Mouse (Mus musculus): Measurements from ENCODE around the gene Anapc11. TPM values are rescaled to one million over a fixed set of nuclear protein-coding genes. Genes with fewer than 3 reads are reported as not detected.

Gene Anapc11
- polyA plus RNA-seq, 1 experiment from 2014 or later, result 267 TPM

Small RNA genes within 50 kb of the gene (microRNA-seq; reads per million reads assigned to microRNA genes)
- gene Mir6936, result not detected

Other genes starting within 250 kb of the Anapc11 start
- gene Actg1, start 249.9 kb upstream of the Anapc11 start, polyA plus RNA-seq (2014; fragmentation: Nextera tagmentation; extraction: Ambion mirVana), result 2,902 and 3,014 TPM in 2 replicates
- gene Fscn2, start 236.9 kb upstream of the Anapc11 start, polyA plus RNA-seq (2014; fragmentation: Nextera tagmentation; extraction: Ambion mirVana), result 0.30 and 0.59 TPM in 2 replicates
- 35.7 and 40.2 TPM in 2 replicates for gene Faap100, start 219.7 kb upstream of the Anapc11 start, polyA plus RNA-seq (2014; fragmentation: Nextera tagmentation; extraction: Ambion mirVana)
- 32.9 and 37.0 TPM in 2 replicates for gene Nploc4, start 160.7 kb upstream of the Anapc11 start, polyA plus RNA-seq (2014; fragmentation: Nextera tagmentation; extraction: Ambion mirVana)
- gene Tspan10, start 155.8 kb upstream of the Anapc11 start, polyA plus RNA-seq (2014; fragmentation: Nextera tagmentation; extraction: Ambion mirVana), result not detected in 2 replicates
- gene Pde6g, start 144.9 kb upstream of the Anapc11 start, polyA plus RNA-seq (2014; fragmentation: Nextera tagmentation; extraction: Ambion mirVana), result 0.21 TPM in 1 of 2 replicates, not detected in the other
- 15.0 and 15.3 TPM in 2 replicates for gene Oxld1, start 140.4 kb upstream of the Anapc11 start, polyA plus RNA-seq (2014; fragmentation: Nextera tagmentation; extraction: Ambion mirVana)
- gene Ccdc137, start 140.3 kb upstream of the Anapc11 start, polyA plus RNA-seq (2014; fragmentation: Nextera tagmentation; extraction: Ambion mirVana), result 30.9 and 31.1 TPM in 2 replicates
- 43.3 and 49.4 TPM in 2 replicates for gene Arl16, start 130.8 kb upstream of the Anapc11 start, polyA plus RNA-seq (2014; fragmentation: Nextera tagmentation; extraction: Ambion mirVana)
- gene Mrpl12, start 113.8 kb upstream of the Anapc11 start, polyA plus RNA-seq (2014; fragmentation: Nextera tagmentation; extraction: Ambion mirVana), result 150 and 153 TPM in 2 replicates
- gene Slc25a10, start 106.6 kb upstream of the Anapc11 start, polyA plus RNA-seq (2014; fragmentation: Nextera tagmentation; extraction: Ambion mirVana), result 66.5 and 75.1 TPM in 2 replicates
- 1.2 and 1.9 TPM in 2 replicates for gene Gcgr, start 67.7 kb upstream of the Anapc11 start, polyA plus RNA-seq (2014; fragmentation: Nextera tagmentation; extraction: Ambion mirVana)
- gene Mcrip1, start 48.7 kb upstream of the Anapc11 start, polyA plus RNA-seq (2014; fragmentation: Nextera tagmentation; extraction: Ambion mirVana), result 229 and 239 TPM in 2 replicates
- gene Ppp1r27, start 47.3 kb upstream of the Anapc11 start, polyA plus RNA-seq (2014; fragmentation: Nextera tagmentation; extraction: Ambion mirVana), result not detected in 2 replicates
- 768 and 850 TPM in 2 replicates for gene P4hb, start 25.2 kb upstream of the Anapc11 start, polyA plus RNA-seq (2014; fragmentation: Nextera tagmentation; extraction: Ambion mirVana)
- gene Arhgdia, start 16.8 kb upstream of the Anapc11 start, polyA plus RNA-seq (2014; fragmentation: Nextera tagmentation; extraction: Ambion mirVana), result 575 and 578 TPM in 2 replicates
- gene Alyref, start 56 bp upstream of the Anapc11 start, polyA plus RNA-seq (2014; fragmentation: Nextera tagmentation; extraction: Ambion mirVana), result 314 and 411 TPM in 2 replicates
- 13.0 and 13.7 TPM in 2 replicates for gene Npb, start 10.1 kb downstream of the Anapc11 start, polyA plus RNA-seq (2014; fragmentation: Nextera tagmentation; extraction: Ambion mirVana)
- 119 and 135 TPM in 2 replicates for gene Pcyt2, start 19.5 kb downstream of the Anapc11 start, polyA plus RNA-seq (2014; fragmentation: Nextera tagmentation; extraction: Ambion mirVana)
- gene Sirt7, start 26.8 kb downstream of the Anapc11 start, polyA plus RNA-seq (2014; fragmentation: Nextera tagmentation; extraction: Ambion mirVana), result 31.1 and 36.1 TPM in 2 replicates
- 21.2 and 25.0 TPM in 2 replicates for gene Mafg, start 35.2 kb downstream of the Anapc11 start, polyA plus RNA-seq (2014; fragmentation: Nextera tagmentation; extraction: Ambion mirVana)
- gene Pycr1, start 45.3 kb downstream of the Anapc11 start, polyA plus RNA-seq (2014; fragmentation: Nextera tagmentation; extraction: Ambion mirVana), result 28.1 and 28.6 TPM in 2 replicates
- not detected in 2 replicates for gene Myadml2, start 49.7 kb downstream of the Anapc11 start, polyA plus RNA-seq (2014; fragmentation: Nextera tagmentation; extraction: Ambion mirVana)
- gene Notum, start 62.8 kb downstream of the Anapc11 start, polyA plus RNA-seq (2014; fragmentation: Nextera tagmentation; extraction: Ambion mirVana), result 14.0 and 14.2 TPM in 2 replicates
- 115 and 116 TPM in 2 replicates for gene Aspscr1, start 74.6 kb downstream of the Anapc11 start, polyA plus RNA-seq (2014; fragmentation: Nextera tagmentation; extraction: Ambion mirVana)
- 152 and 165 TPM in 2 replicates for gene Cenpx, start 115.3 kb downstream of the Anapc11 start, polyA plus RNA-seq (2014; fragmentation: Nextera tagmentation; extraction: Ambion mirVana)
- 48.6 and 55.2 TPM in 2 replicates for gene Lrrc45, start 115.5 kb downstream of the Anapc11 start, polyA plus RNA-seq (2014; fragmentation: Nextera tagmentation; extraction: Ambion mirVana)
- 11.1 and 11.7 TPM in 2 replicates for gene Rac3, start 123.0 kb downstream of the Anapc11 start, polyA plus RNA-seq (2014; fragmentation: Nextera tagmentation; extraction: Ambion mirVana)
- 33.2 TPM in 2 replicates for gene Dcxr, start 128.9 kb downstream of the Anapc11 start, polyA plus RNA-seq (2014; fragmentation: Nextera tagmentation; extraction: Ambion mirVana)
- gene Cbr2, start 133.7 kb downstream of the Anapc11 start, polyA plus RNA-seq (2014; fragmentation: Nextera tagmentation; extraction: Ambion mirVana), result 36.9 and 46.6 TPM in 2 replicates
- gene Hmga1b, start 164.4 kb downstream of the Anapc11 start, polyA plus RNA-seq (2014; fragmentation: Nextera tagmentation; extraction: Ambion mirVana), result 3.6 and 5.4 TPM in 2 replicates
- gene Rfng, start 185.8 kb downstream of the Anapc11 start, polyA plus RNA-seq (2014; fragmentation: Nextera tagmentation; extraction: Ambion mirVana), result 27.8 and 29.5 TPM in 2 replicates
- 218 and 224 TPM in 2 replicates for gene Gps1, start 185.9 kb downstream of the Anapc11 start, polyA plus RNA-seq (2014; fragmentation: Nextera tagmentation; extraction: Ambion mirVana)
- gene Dus1l, start 198.0 kb downstream of the Anapc11 start, polyA plus RNA-seq (2014; fragmentation: Nextera tagmentation; extraction: Ambion mirVana), result 59.7 and 66.9 TPM in 2 replicates
- 69.0 and 70.9 TPM in 2 replicates for gene Fasn, start 226.1 kb downstream of the Anapc11 start, polyA plus RNA-seq (2014; fragmentation: Nextera tagmentation; extraction: Ambion mirVana)